Mouse (Mus musculus): ENCODE measurements around the gene Ass1. TPM values are rescaled to one million over a fixed set of nuclear protein-coding genes. Genes with fewer than 3 reads are reported as not detected.

Ass1 gene
- polyA plus RNA-seq, 1 experiment from 2014 or later = 9.6 TPM

DNA sequence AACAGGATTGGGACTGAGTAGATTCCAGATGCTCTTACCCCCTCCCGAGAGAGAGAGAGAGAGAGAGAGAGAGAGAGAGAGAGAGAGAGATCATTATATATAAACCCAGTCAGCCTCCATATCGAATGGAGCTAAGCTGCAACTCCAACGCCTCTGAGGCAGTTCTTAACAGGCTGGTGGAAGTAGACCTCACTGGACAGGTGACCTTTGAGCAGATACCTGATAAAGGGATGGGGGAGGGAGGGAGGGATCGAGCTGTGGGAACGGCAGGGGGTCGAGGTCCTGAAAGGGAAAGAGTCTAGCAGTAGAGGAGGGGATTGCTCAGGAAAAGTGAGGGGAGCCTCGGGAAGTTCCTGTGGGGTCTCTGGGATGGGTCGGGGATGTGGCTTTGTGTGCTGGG lies 8.0 kb upstream of the Ass1 start:
- H3K36me3 ChIP-seq (ENCODE audit: control insufficient read depth, insufficient read depth, low read length) = no peaks in the 10 kb centered on the region
- no peak overlapping the region for H3K27ac ChIP-seq (ENCODE audit: low read depth, low read length)
- H3K9me3 ChIP-seq (ENCODE audit: control insufficient read depth, low read length) = no peaks in the 10 kb centered on the region
- H3K9ac ChIP-seq (ENCODE audit: low read length) = no peak overlapping the region
- no peak overlapping the region for H3K4me3 ChIP-seq (ENCODE audit: low read depth, low read length)
- 36% methylated on average over 8 of the region's 8 CpGs for WGBS
- peaks cover 28% of the 10 kb centered on the region for H3K27me3 ChIP-seq (ENCODE audit: control insufficient read depth, insufficient read depth, low read length)
- H3K4me2 ChIP-seq = no peak overlapping the region
- ATAC-seq (ENCODE audit: low FRiP score) (no peak), DNase-seq (ENCODE audit: low spot score, missing footprints) (no peak)
- peaks cover 6% of the 10 kb centered on the region; the same call in 1 of the 2 replicates for H3K4me1 ChIP-seq (ENCODE audit: control insufficient read depth, insufficient read depth, low read length)

DNA sequence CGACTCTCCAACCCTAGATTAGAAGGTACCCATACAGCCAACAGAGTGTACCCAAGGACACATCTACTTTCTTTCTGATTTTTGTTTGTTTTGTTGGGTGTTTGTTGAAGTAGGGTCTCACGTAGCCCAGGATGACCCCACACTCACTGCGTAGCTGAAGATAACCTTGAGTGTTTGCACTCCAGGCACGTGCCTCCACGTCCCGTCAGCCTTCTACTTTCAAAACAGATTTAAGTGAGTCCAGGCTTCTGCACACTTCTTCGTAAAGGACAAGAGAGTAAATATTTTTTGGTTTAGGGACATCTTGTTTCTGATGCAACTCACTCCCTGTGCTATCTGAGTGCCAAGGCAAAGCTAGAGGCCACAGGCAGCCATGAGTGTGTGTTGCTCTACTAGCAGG lies 6.8 kb upstream of the Ass1 start:
- ATAC-seq (ENCODE audit: low FRiP score) (no peak), DNase-seq (ENCODE audit: low spot score, missing footprints) (peak; percentile 72)
- Histone ChIP-seq H3K36me3 (ENCODE audit: control insufficient read depth, insufficient read depth, low read length) (no peaks in the 10 kb centered on the region), H3K9ac (ENCODE audit: low read length) (no peak overlapping the region), H3K27ac (ENCODE audit: low read depth, low read length) (no peak overlapping the region), H3K9me3 (ENCODE audit: control insufficient read depth, low read length) (no peaks in the 10 kb centered on the region), H3K4me3 (ENCODE audit: low read depth, low read length) (no peak overlapping the region), H3K4me2 (no peak overlapping the region), H3K4me1 (ENCODE audit: control insufficient read depth, insufficient read depth, low read length) (peaks cover 6% of the 10 kb centered on the region; the same call in 1 of the 2 replicates), H3K27me3 (ENCODE audit: control insufficient read depth, insufficient read depth, low read length) (peaks cover 26% of the 10 kb centered on the region)
- 81% methylated on average over 7 of the region's 7 CpGs for WGBS

DNA sequence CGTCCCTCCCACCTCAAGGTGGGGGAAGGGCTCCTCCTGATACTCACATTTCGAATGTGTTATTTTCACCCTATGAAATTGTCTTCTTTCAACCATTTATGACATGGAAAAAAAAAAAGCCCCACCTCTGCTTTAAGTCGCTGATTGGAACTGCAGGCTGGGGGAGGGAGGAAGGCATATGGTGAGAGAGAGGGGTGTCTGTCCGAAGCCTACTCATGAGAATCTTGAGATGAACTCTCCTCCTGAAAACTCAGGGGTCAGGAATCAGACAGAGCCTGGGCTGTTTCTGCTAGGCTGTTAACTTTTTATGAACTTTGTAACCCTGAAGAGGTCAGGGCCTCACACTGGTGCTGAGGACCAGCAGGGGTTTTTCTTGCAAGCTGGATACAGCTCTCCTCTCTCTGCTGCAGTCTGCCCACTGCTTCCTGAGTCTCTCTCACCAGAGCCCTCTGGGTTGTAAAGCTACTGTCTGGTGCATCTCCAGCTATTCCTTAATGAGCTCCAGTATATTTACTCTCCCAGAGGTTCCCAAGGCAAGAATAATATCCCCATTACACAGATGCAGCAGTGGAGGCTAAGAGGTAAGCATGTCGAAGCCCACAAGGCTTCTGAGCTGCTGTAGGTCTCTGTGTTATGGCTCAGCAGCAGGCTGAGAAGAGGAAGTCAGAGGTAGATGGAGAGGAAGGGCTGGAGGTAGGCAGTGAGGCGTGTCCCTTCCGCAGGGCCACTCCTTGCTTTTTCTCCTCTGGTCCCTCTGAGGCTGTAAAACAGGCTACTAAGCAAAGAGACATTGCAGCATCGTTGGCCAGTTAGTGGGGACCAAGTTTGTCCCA lies 6.1 kb upstream of the Ass1 start:
- Histone ChIP-seq H3K9me3 (ENCODE audit: control insufficient read depth, low read length) (no peaks in the 10 kb centered on the region), H3K4me1 (ENCODE audit: control insufficient read depth, insufficient read depth, low read length) (peaks cover 6% of the 10 kb centered on the region; the same call in 1 of the 2 replicates), H3K4me3 (ENCODE audit: low read depth, low read length) (no peak overlapping the region), H3K27me3 (ENCODE audit: control insufficient read depth, insufficient read depth, low read length) (peaks cover 23% of the 10 kb centered on the region), H3K9ac (ENCODE audit: low read length) (no peak overlapping the region), H3K36me3 (ENCODE audit: control insufficient read depth, insufficient read depth, low read length) (no peaks in the 10 kb centered on the region), H3K4me2 (no peak overlapping the region), H3K27ac (ENCODE audit: low read depth, low read length) (no peak overlapping the region)
- 58% methylated on average over 8 of the region's 8 CpGs for WGBS
- DNase-seq (ENCODE audit: low spot score, missing footprints) = peak; percentile 49
- no peak for ATAC-seq (ENCODE audit: low FRiP score)

DNA sequence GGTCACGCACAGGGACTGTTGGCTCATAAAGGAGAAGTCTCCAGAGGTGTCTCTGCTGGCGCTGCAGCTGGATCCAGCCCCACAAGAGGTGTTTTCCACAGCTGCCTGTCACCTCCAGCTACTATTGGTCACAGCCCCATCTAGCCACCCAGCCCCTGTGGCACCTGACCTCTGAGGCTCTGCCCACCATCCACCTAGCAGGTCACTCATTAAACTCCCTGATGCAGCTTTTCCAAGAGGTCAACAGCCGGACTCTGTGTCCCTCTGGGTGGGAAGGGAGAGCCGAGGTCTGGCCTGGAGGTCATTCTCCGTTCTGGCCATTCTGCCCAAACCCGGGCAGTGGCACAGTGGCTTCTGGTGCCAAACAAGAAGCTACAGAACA lies 5.5 kb upstream of the Ass1 start:
- Histone ChIP-seq H3K27ac (ENCODE audit: low read depth, low read length) (no peak overlapping the region), H3K4me3 (ENCODE audit: low read depth, low read length) (no peak overlapping the region), H3K4me1 (ENCODE audit: control insufficient read depth, insufficient read depth, low read length) (peaks cover 6% of the 10 kb centered on the region; the same call in 1 of the 2 replicates), H3K4me2 (no peak overlapping the region), H3K9me3 (ENCODE audit: control insufficient read depth, low read length) (no peaks in the 10 kb centered on the region), H3K9ac (ENCODE audit: low read length) (no peak overlapping the region), H3K36me3 (ENCODE audit: control insufficient read depth, insufficient read depth, low read length) (no peaks in the 10 kb centered on the region), H3K27me3 (ENCODE audit: control insufficient read depth, insufficient read depth, low read length) (peaks cover 25% of the 10 kb centered on the region)
- WGBS = 82% methylated on average over 6 of the region's 6 CpGs
- ATAC-seq (ENCODE audit: low FRiP score) (no peak), DNase-seq (ENCODE audit: low spot score, missing footprints) (no peak)

DNA sequence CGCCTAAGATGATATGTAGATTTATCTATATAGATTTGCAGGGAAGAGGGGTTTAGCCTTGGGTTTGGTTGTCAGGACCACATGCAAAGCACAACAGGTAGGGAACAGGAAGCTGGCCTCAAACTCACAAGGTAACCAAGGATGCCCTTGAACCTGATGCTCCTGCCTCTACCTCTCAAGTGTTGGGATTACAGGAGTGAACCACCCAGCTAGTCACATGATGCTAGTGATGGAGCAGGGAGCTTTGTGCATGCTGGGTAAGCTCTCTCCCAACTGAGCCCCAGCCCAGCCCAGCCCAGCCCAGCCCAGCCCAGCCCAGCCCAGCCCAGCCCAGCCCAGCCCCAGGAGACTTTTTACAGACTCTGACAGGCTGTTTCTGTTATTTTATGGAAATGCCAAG lies 2.5 kb upstream of the Ass1 start:
- DNase-seq (ENCODE audit: low spot score, missing footprints) (no peak), ATAC-seq (ENCODE audit: low FRiP score) (no peak)
- Histone ChIP-seq H3K4me2 (no peak overlapping the region), H3K27me3 (ENCODE audit: control insufficient read depth, insufficient read depth, low read length) (peaks cover 36% of the 10 kb centered on the region), H3K4me3 (ENCODE audit: low read depth, low read length) (no peak overlapping the region), H3K4me1 (ENCODE audit: control insufficient read depth, insufficient read depth, low read length) (peaks cover 7% of the 10 kb centered on the region), H3K9ac (ENCODE audit: low read length) (no peak overlapping the region), H3K36me3 (ENCODE audit: control insufficient read depth, insufficient read depth, low read length) (no peaks in the 10 kb centered on the region), H3K9me3 (ENCODE audit: control insufficient read depth, low read length) (no peaks in the 10 kb centered on the region), H3K27ac (ENCODE audit: low read depth, low read length) (no peak overlapping the region)
- WGBS = 83% methylated on average over 1 of the region's 1 CpGs

DNA sequence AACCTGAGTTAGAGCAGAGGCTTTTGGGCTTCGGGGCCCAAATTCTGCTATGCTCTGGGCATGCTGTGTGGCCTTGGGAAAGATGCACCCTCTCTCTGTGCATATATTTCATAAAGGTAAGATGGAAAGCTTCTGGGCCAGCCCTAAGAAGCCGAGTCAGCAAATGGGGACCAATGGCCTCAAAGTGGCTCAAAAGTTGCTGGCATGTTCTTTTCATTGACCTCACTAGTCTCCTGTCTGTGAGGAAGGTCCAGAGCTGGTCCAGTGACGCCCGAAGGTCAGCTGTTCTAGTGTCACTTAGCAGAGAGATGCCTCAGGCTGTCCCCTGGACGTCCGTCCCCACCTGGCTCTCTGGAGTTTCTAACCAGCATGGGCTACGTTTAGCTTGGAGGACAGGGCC lies 1.1 kb upstream of the Ass1 start:
- no peak overlapping the region for H3K27ac ChIP-seq (ENCODE audit: low read depth, low read length)
- no peak overlapping the region for H3K9ac ChIP-seq (ENCODE audit: low read length)
- peaks cover 7% of the 10 kb centered on the region for H3K4me1 ChIP-seq (ENCODE audit: control insufficient read depth, insufficient read depth, low read length)
- 75% methylated on average over 7 of the region's 7 CpGs for WGBS
- no peak overlapping the region for H3K4me3 ChIP-seq (ENCODE audit: low read depth, low read length)
- ATAC-seq (ENCODE audit: low FRiP score) = no peak
- peaks cover 36% of the 10 kb centered on the region for H3K27me3 ChIP-seq (ENCODE audit: control insufficient read depth, insufficient read depth, low read length)
- H3K9me3 ChIP-seq (ENCODE audit: control insufficient read depth, low read length) = no peaks in the 10 kb centered on the region; the same call in 1 of the 2 replicates
- H3K4me2 ChIP-seq = no peak overlapping the region
- H3K36me3 ChIP-seq (ENCODE audit: control insufficient read depth, insufficient read depth, low read length) = no peaks in the 10 kb centered on the region
- DNase-seq (ENCODE audit: low spot score, missing footprints) = no peak

DNA sequence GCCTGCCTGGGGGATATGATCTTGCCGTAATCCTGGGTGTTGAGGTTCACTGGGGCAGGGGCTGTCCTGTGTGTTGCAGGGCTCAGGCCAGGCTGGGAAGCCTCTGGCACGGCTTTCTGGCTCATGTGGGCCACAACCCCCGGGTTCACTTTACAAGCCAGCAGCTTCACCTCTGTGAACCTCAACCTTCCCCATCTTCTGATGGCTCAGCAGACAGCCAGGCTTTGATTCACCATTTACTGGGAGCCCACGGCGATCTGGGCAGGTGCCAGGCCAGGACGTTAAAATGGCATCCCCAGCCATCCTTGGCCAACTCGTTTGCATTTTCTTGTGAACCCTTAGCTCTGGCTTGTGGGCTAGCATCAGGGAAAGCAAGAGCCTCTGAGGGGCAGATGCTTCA lies 527 bp upstream of the Ass1 start:
- H3K4me1 ChIP-seq (ENCODE audit: control insufficient read depth, insufficient read depth, low read length) = peaks cover 7% of the 10 kb centered on the region
- H3K4me3 ChIP-seq (ENCODE audit: low read depth, low read length) = peak overlapping the region; percentile 39
- no peaks in the 10 kb centered on the region for H3K36me3 ChIP-seq (ENCODE audit: control insufficient read depth, insufficient read depth, low read length)
- H3K27ac ChIP-seq (ENCODE audit: low read depth, low read length) = no peak overlapping the region
- H3K4me2 ChIP-seq = peak overlapping the region; percentile 76
- no peaks in the 10 kb centered on the region; the same call in 1 of the 2 replicates for H3K9me3 ChIP-seq (ENCODE audit: control insufficient read depth, low read length)
- H3K9ac ChIP-seq (ENCODE audit: low read length) = 0 out of 2 replicates have a peak overlapping the region, but pooled peaks have one; percentile 31
- WGBS = 29% methylated on average over 7 of the region's 7 CpGs
- ATAC-seq (ENCODE audit: low FRiP score) = no peak
- no peak for DNase-seq (ENCODE audit: low spot score, missing footprints)
- peaks cover 36% of the 10 kb centered on the region for H3K27me3 ChIP-seq (ENCODE audit: control insufficient read depth, insufficient read depth, low read length)

DNA sequence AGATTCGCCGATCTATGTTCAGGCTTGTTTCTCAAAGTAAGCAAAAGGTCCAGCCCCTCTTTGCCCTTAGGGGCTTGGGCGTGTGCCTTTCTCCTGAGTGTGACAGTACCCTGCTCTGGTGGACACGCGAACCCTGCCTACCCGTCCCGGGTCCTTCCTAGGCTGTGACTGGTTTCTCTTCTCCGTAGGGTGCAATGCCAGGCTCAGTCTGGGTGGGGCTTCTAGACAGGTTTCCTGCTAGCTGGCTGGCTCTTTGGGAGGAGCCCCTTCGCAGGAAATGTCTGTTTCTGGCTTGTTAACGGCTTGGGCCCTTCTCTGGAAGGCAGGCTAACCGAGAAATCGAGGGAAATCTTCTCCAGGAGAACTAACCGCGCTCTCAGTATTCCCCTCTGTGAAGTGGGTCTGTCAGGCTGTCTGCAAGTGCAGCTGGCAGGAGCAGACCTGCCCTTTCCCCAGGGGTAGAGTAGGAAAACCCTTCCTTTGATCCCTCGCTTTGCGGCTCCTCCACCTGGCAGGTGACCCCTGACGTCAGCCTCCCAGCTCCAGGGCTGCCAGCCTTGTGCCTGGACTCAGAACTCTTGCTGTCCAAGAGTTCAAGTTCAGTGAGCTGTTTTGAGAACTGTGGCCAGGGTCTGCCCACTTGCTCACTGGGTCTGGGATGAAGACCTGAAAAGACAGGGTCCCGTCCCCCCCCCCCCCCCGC lies 827 bp downstream of the Ass1 start:
- H3K27ac ChIP-seq (ENCODE audit: low read depth, low read length) = no peak overlapping the region
- WGBS = 13% methylated on average over 18 of the region's 19 CpGs
- ATAC-seq (ENCODE audit: low FRiP score) (no peak), DNase-seq (ENCODE audit: low spot score, missing footprints) (no peak)
- no peak overlapping the region for H3K9ac ChIP-seq (ENCODE audit: low read length)
- H3K4me2 ChIP-seq = peak overlapping the region; percentile 76
- H3K36me3 ChIP-seq (ENCODE audit: control insufficient read depth, insufficient read depth, low read length) = no peaks in the 10 kb centered on the region
- H3K4me1 ChIP-seq (ENCODE audit: control insufficient read depth, insufficient read depth, low read length) = peaks cover 11% of the 10 kb centered on the region
- peak overlapping the region; percentile 39 for H3K4me3 ChIP-seq (ENCODE audit: low read depth, low read length)
- peaks cover 36% of the 10 kb centered on the region for H3K27me3 ChIP-seq (ENCODE audit: control insufficient read depth, insufficient read depth, low read length)
- no peaks in the 10 kb centered on the region; the same call in 1 of the 2 replicates for H3K9me3 ChIP-seq (ENCODE audit: control insufficient read depth, low read length)

DNA sequence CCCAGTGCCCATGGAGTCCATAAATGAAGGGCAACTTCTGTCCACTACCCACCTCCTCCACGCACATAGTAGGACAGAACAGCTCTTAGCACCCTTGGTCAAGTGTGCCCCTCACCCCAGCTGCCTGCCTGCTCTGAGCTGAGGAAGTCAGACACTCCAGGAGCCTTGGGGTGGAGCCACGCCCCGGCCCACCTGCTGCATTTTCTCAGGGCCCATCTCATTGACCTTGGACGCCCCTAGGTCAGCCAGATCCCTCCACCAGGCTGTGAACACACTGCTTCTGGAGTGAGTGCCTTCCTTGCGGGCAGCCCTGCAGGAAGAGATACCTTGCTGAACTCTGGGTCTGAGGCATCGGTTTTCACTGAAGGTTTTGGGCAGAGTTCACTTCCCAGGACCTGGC lies 1.6 kb downstream of the Ass1 start:
- Histone ChIP-seq H3K27me3 (ENCODE audit: control insufficient read depth, insufficient read depth, low read length) (peaks cover 36% of the 10 kb centered on the region), H3K4me1 (ENCODE audit: control insufficient read depth, insufficient read depth, low read length) (peaks cover 14% of the 10 kb centered on the region), H3K9ac (ENCODE audit: low read length) (no peak overlapping the region), H3K4me3 (ENCODE audit: low read depth, low read length) (no peak overlapping the region), H3K9me3 (ENCODE audit: control insufficient read depth, low read length) (no peaks in the 10 kb centered on the region; the same call in 1 of the 2 replicates), H3K4me2 (no peak overlapping the region), H3K27ac (ENCODE audit: low read depth, low read length) (no peak overlapping the region), H3K36me3 (ENCODE audit: control insufficient read depth, insufficient read depth, low read length) (no peaks in the 10 kb centered on the region)
- DNase-seq (ENCODE audit: low spot score, missing footprints) = no peak
- 42% methylated on average over 6 of the region's 6 CpGs for WGBS
- no peak for ATAC-seq (ENCODE audit: low FRiP score)
